Mouse (Mus musculus) G1E-ER4 (cell line): ENCODE results near the gene Cdh23. TPM values are rescaled to one million over a fixed set of nuclear protein-coding genes. Genes with fewer than 3 reads are reported as not detected.

Experiments
- GATA1 ChIP-seq: IDR thresholded peaks from one replicate; pipeline ENCODE4 v1.8.0; 2012; ENCODE audit warnings: low read length, inconsistent platforms
- polyA plus RNA-seq: library from polyadenylated mRNA; stranded (reverse); fragments of >175 nt; gene quantifications from 2 replicates; pipeline ENCODE4 v1.2.3, GENCODE M21; 2012

Cdh23 gene
- polyA plus RNA-seq, 1 experiment, result not detected

- TF ChIP-seq GATA1, result no peak
Observed at GRCm38 (mm10) chr10:60294621-60295020, 401.7 kb downstream of the Cdh23 start.

GRCm38 (mm10) chr10:60292209-60292608 lies 404.1 kb downstream of the Cdh23 start:
- TF ChIP-seq GATA1, result no peak

- TF ChIP-seq GATA1, result no peak
Observed at GRCm38 (mm10) chr10:60290739-60291110, 405.6 kb downstream of the Cdh23 start.

GRCm38 (mm10) chr10:60290026-60290738 lies 406.1 kb downstream of the Cdh23 start:
- TF ChIP-seq GATA1, result no peak

GRCm38 (mm10) chr10:60289216-60289615 lies 407.1 kb downstream of the Cdh23 start:
- no peak for TF ChIP-seq GATA1

- TF ChIP-seq GATA1, result no peak
Observed at GRCm38 (mm10) chr10:60287726-60288125, 408.6 kb downstream of the Cdh23 start.

GRCm38 (mm10) chr10:60287161-60287560 lies 409.1 kb downstream of the Cdh23 start:
- TF ChIP-seq GATA1, result no peak

- TF ChIP-seq GATA1, result no peak
Observed at GRCm38 (mm10) chr10:60286546-60286945, 409.7 kb downstream of the Cdh23 start.

GRCm38 (mm10) chr10:60285676-60286372 lies 410.5 kb downstream of the Cdh23 start:
- TF ChIP-seq GATA1, result no peak

GRCm38 (mm10) chr10:60285183-60285582 lies 411.1 kb downstream of the Cdh23 start:
- TF ChIP-seq GATA1, result no peak

- TF ChIP-seq GATA1, result no peak
Observed at GRCm38 (mm10) chr10:60284676-60285111, 411.6 kb downstream of the Cdh23 start.

- TF ChIP-seq GATA1, result no peak
Observed at GRCm38 (mm10) chr10:60284248-60284647, 412.0 kb downstream of the Cdh23 start.

GRCm38 (mm10) chr10:60282116-60283014 lies 413.9 kb downstream of the Cdh23 start:
- no peak for TF ChIP-seq GATA1

- TF ChIP-seq GATA1, result no peak
Observed at GRCm38 (mm10) chr10:60281571-60282050, 414.7 kb downstream of the Cdh23 start.

GRCm38 (mm10) chr10:60280353-60280752 lies 415.9 kb downstream of the Cdh23 start:
- no peak for TF ChIP-seq GATA1

GRCm38 (mm10) chr10:60279941-60280301 lies 416.4 kb downstream of the Cdh23 start:
- no peak for TF ChIP-seq GATA1
